Mouse (Mus musculus): Measurements from ENCODE around the gene Triml1.

Triml1 gene

DNA sequence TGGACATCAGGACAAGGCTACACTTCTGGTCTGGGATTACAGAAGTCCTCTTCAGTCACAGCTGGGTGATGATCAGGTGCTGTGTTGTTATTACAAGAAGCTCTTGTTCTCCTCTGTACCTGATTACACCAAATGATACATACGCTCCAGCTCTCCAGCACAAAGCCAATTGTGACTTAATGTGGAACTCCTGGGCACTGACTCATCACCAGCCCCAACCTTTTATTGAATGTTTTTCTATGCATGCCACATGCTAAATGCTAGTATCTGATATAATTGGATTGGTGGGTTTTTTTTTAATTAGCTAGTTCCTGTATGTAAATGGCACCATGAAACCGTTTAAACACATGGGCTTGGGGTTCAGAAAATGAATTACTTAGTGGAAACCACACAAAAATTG is at the start of gene Triml1:
Gene Triml1 (minus strand): TSS at position 101 of the 400 bp plus-strand sequence.
- DNase-seq (ENCODE audit: low spot score) = no peak

GRCm38 (mm10) chr8:43182281-43182680 is 41.0 kb upstream of the Triml1 start:
- no peak for DNase-seq (ENCODE audit: low spot score)

DNA sequence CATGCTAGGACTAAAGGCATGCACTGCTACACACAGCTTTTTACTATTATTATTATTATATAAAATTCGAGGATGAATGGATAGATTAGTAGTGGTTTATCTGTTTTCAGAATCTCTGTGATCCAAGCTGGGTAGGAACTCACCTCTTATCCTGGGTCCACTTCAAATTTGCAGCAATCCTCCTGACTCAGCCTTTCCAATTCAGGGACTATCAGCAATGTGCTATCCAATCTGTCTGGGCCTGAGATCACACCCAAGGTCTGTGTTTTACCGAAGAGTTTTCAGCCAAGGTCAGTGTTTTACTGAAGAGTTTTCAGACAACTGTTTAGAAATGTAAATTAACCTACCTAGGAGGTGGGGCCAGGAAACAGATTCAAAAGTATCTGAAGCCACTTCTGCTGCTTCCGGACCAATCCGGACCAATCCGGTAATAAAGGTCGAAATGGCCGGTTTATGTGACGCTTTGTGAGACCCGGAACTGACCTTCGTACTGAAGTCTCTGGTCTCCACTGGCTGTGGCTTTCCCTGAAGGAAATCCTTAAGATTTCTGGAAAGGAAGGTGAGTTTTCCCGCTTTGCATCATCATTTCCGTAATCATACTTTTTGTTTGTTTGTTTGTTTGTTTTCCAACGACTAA is 38.9 kb upstream of the Triml1 start, which contains the start of gene Triml2:
Gene Triml2 (plus strand): TSS at position 488 of the 637 bp plus-strand sequence.
- no peak for DNase-seq (ENCODE audit: low spot score)

DNA sequence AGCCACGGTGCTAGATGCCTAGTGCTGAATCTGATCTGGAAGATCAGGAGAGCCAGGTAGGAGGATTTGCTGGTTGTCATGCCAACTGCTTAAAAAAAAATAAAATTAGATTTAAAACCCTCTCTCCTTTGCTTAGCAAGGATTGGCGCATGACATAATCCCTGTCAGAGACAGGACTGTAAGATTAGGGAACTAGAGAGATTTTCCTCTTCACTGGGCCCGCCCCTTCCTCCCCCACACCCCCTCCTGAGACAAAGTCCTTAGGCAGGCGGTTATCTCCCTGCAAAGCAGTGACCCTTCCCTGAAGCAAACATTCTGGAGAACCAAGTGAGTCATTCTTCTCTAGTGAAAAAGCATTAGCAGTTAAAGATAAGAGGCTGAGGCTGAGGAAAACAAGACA is 37.9 kb upstream of the Triml1 start:
- DNase-seq (ENCODE audit: low spot score) = no peak

DNA sequence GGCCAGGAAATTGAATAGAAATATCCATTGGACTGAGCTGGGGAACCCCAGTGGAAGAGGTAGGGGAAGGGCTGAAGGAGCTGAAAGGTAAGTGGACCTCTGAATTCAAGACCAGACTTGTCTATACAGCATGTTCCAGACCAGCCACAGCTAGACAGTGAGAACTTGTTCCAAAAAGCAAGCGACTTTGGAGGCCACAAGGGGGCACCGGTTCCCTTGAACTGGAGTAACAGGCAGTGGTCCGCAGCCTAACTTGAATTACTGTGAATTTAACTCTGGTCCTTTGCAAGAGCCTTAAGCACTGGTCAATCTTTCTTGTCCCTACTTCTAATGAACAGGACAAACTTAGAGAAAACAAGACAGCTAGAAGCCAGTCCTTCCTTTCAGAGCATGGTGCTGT is 37.0 kb upstream of the Triml1 start:
- DNase-seq (ENCODE audit: low spot score) = peak; percentile 20

DNA sequence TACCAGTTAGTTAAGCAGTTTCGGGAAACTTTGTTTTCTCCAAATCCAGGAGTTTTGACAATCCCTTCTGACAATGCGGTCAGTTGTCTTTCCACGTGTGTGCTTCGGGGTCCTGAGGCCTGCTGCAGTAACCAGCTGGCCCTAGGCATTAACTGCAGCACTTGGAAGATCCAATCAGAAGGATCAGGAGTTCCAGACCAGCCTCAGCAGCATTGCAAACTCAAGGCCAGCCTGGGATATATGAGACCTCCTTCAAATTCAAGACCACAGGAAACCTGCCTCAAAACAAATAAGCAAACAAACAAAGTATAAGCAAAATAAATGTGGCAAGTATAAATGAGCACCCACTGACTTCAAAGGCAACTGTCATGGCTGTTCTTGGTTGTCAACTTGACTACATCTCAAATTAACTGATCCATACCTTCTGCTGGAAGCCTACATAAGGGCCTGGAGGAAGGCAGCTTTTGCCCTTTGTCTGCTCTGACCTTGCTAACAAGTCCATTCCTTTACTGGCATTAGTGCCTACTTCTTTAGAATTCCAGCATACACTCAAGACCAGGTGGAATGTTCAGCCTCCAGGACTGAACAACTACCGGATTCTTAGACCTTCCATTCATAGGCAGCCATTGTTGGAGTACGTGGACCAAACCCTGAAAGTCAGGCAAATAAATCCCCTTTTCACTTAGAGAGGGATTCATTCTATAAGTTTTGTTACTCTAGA is 35.6 kb upstream of the Triml1 start:
- no peak for DNase-seq (ENCODE audit: low spot score)

DNA sequence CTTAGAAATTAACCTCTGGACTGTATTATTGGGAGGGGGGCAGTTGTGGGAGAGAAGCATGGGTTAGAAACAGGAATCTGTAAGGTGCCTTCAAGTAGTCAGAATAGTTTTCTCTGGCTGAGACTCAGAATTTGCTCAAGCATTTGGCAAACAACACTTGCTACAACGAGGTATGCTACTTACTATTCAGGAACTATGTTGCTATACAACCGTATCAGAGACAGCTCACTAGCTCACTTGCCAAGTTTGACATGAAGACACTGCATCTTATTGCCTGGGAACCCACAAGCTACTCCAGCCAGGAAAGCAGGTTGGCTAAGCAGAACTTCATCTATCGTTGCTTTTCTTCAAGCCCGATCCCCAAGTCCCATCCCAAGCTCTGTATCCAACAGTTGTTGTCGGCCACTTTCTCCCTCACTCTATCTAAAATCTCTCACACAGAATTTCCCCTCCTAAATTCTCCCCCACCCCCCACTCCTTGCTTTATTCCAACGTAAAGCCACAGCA is 28.0 kb upstream of the Triml1 start:
- DNase-seq (ENCODE audit: low spot score) = no peak

DNA sequence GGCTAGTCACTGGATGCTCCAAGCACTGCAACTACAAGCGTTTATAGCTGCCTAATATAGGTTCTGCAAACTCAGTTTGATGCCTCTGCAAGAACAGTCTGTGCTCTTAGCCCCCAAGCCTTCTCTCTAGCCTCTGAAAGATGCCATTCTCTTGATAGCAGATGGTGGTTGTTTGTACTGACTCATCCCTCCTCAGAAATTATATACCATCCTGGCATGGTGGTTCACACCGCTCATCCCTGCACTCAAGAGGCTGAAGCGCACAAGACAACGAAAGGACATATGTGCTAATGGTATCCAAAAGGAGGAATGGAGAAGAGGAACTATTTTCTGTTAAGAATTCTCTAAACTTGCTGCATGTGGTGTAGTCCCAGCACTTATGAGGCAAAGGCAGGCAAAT is 26.8 kb upstream of the Triml1 start:
- no peak for DNase-seq (ENCODE audit: low spot score)

GRCm38 (mm10) chr8:43164453-43164852 is 23.2 kb upstream of the Triml1 start:
- DNase-seq (ENCODE audit: low spot score) = no peak

- no peak for DNase-seq (ENCODE audit: low spot score)
Measured at GRCm38 (mm10) chr8:43163255-43163654, 22.0 kb upstream of the Triml1 start.

DNA sequence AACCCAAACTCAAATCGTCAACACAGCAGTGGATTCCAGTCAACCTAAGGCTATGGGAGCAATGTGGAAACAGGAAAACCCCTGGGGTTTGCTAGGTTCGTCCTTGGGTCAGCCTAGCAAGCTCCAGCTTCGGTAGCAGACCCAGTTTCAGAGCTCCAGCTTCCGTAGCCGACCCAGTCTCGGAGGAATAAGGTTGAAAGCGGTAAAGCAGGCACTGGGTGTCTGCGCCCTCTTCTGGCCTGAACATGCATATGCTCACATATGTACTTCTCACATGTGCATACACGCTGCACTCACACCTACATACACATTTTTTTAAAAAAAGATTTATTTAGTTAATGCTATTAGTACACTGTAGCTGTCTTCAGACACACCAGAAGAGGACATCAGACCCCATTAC is 8.0 kb upstream of the Triml1 start:
- no peak for DNase-seq (ENCODE audit: low spot score)

DNA sequence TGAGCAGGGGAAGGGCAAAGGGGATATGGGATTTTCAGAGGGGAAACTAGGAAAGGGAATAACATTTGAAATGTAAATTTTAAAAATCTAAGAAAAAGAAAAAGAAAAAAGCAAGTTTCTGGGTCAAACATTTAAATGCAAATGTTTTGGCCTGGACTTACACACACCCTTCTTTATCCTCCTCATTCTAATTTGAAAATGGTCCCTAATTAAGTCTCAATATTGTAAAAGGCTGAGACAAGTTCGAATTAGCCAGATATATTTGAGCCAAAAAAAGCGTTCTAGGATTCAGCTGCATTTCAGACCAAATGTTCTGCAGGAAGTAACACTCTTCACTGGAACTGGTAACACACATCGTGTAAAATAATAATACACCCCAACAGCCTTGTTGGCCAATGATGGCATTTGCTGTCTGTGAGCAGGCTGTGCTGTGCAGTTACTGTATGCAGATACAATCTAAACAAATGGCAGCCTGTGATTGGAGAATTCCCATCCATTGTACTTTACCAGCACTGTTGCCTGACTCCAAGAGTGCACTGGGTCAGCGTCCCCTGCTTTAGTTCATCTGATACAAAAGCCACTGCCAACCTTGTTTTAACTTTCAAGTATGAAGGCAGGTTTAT is 30.0 kb downstream of the Triml1 start:
- DNase-seq (ENCODE audit: low spot score) = no peak

All from embryo, embryonic 10 days (tissue).